Comparison of ENCODE assay signal across 28 mouse cellular contexts in genomic region chr19:29430516-29430915, GRCm38 (mm10). TPM values are rescaled to one million over a fixed set of nuclear protein-coding genes. Genes with fewer than 3 reads are reported as not detected.
DNase-seq lines count a peak whose midpoint lies in the region; ATAC-seq and TF ChIP-seq lines count a peak whose summit lies in the region.
"Had no signal": no experiment of that assay in that cellular context is flagged by ENCODE, and none has a peak within 500 bp of the region (broad histone marks: within the 10 kb centered on the region; RNA-seq: fewer than 3 reads in every experiment).

No protein-coding gene starts in this region.

- no peak for TF ChIP-seq RAD21 in MEL (IDR thresholded peaks at IDR 0.05; ENCODE audit: low read depth, low read length)

- WGBS in liver, postnatal 0 days (ENCODE audit: insufficient replicate concordance), result 62% methylated on average over 3 of the region's 3 CpGs
- 72% methylated on average over 3 of the region's 3 CpGs for WGBS in liver, embryonic 11.5 days
- WGBS in small intestine, adult 2 months, result 79% methylated on average over 3 of the region's 3 CpGs
- 87% methylated on average over 3 of the region's 3 CpGs for WGBS in forebrain, postnatal 0 days

- no peak overlapping the region for H3K9ac ChIP-seq in liver, postnatal 0 days (replicated peaks)
- no peak overlapping the region for H3K9ac ChIP-seq in liver, embryonic 11.5 days (ENCODE audit: low read depth, low read length)
- H3K9ac ChIP-seq in MEL (ENCODE audit: control insufficient read depth, low read depth, low read length, poor library complexity, severe bottlenecking), result peak overlapping the region; percentile 41
- H3K9ac ChIP-seq in forebrain, postnatal 0 days, result no peak overlapping the region
- H3K9ac ChIP-seq: embryonic facial prominence, embryonic 13.5 days; limb, embryonic 15.5 days; lung, embryonic 14.5 days; midbrain, embryonic 12.5 days; neural tube, embryonic 15.5 days had no signal

- no peak for ATAC-seq in liver, postnatal 0 days
- no peak for ATAC-seq in liver, embryonic 11.5 days (replicated peaks; ENCODE audit: low FRiP score)
- ATAC-seq in inflammation-experienced regulatory T-cells, adult 6 months, result peak; percentile 19
- no peak for ATAC-seq in forebrain, postnatal 0 days
- ATAC-seq: forebrain, embryonic 14.5 days had no signal

- H3K9me3 ChIP-seq in liver, postnatal 0 days (ENCODE audit: low read length), result no peaks in the 10 kb centered on the region
- no peaks in the 10 kb centered on the region for H3K9me3 ChIP-seq in liver, embryonic 11.5 days (ENCODE audit: control insufficient read depth, low read length)
- no peaks in the 10 kb centered on the region for H3K9me3 ChIP-seq in MEL (replicated peaks; ENCODE audit: insufficient read depth, low read length)
- H3K9me3 ChIP-seq in forebrain, postnatal 0 days (ENCODE audit: low read length), result no peaks in the 10 kb centered on the region
- H3K9me3 ChIP-seq: heart, embryonic 10.5 days; limb, embryonic 15.5 days; midbrain, embryonic 12.5 days; neural tube, embryonic 15.5 days had no signal

- no peak for TF ChIP-seq EP300 in liver, postnatal 0 days (IDR thresholded peaks at IDR 0.05; ENCODE audit: low read depth)
- TF ChIP-seq EP300 in MEL (IDR thresholded peaks at IDR 0.05; ENCODE audit: low read depth in 1 of 2, low read length in 2 of 2), result no peak

- TF ChIP-seq CTCF in liver, postnatal 0 days (IDR thresholded peaks at IDR 0.05; ENCODE audit: low read depth), result no peak
- no peak for TF ChIP-seq CTCF in MEL (IDR thresholded peaks at IDR 0.05 in 2 of 3, conservative IDR thresholded peaks at IDR 0.05 in 1 of 3; ENCODE audit: control insufficient read depth in 1 of 3, insufficient read depth in 1 of 3, low read depth in 2 of 3, low read length in 3 of 3, poor library complexity in 1 of 3, severe bottlenecking in 1 of 3)
- TF ChIP-seq CTCF in small intestine, adult 2 months (IDR thresholded peaks at IDR 0.05; ENCODE audit: extremely low read depth, insufficient read length, insufficient replicate concordance, low read depth, low read length), result no peak
- TF ChIP-seq CTCF in forebrain, postnatal 0 days (IDR thresholded peaks at IDR 0.05; ENCODE audit: low read depth), result no peak
- TF ChIP-seq CTCF in gastrocnemius, adult 2 months (IDR thresholded peaks at IDR 0.05), result no peak

- intact Hi-C loops in gastrocnemius, adult 2 months (cut with DNase I), result no loop called here

- no peak; a peak in 1 of 4 replicates for TF ChIP-seq POLR2A in MEL (IDR thresholded peaks at IDR 0.05; ENCODE audit: control insufficient read depth in 1 of 2, insufficient read depth in 1 of 2, low read depth in 1 of 2, low read length in 2 of 2, poor library complexity in 1 of 2)
- no peak for TF ChIP-seq POLR2A in small intestine, adult 2 months (IDR thresholded peaks at IDR 0.05; ENCODE audit: low read depth, low read length)

- H3K27ac ChIP-seq in liver, postnatal 0 days (ENCODE audit: low read depth), result peak overlapping the region; percentile 26
- no peak overlapping the region for H3K27ac ChIP-seq in liver, embryonic 11.5 days (ENCODE audit: low read depth, low read length)
- peak overlapping the region; percentile 78 for H3K27ac ChIP-seq in MEL (ENCODE audit: control insufficient read depth, low read depth, low read length)
- peak overlapping the region; percentile 71 for H3K27ac ChIP-seq in small intestine, adult 2 months (ENCODE audit: insufficient read depth, low read depth, low read length)
- H3K27ac ChIP-seq in forebrain, postnatal 0 days (ENCODE audit: low read depth, low read length), result no peak overlapping the region
- no peak overlapping the region for H3K27ac ChIP-seq in gastrocnemius, adult 2 months
- H3K27ac ChIP-seq: embryonic facial prominence, embryonic 13.5 days; heart, embryonic 10.5 days; layer of hippocampus, adult 2 months; limb, embryonic 15.5 days; midbrain, embryonic 12.5 days; neural tube, embryonic 15.5 days had no signal

- no peaks in the 10 kb centered on the region for H3K79me2 ChIP-seq in MEL (ENCODE audit: control insufficient read depth, insufficient read depth, low read length, poor library complexity)

- peaks cover 3% of the 10 kb centered on the region; the same call in 1 of the 2 replicates for H3K4me1 ChIP-seq in liver, postnatal 0 days (ENCODE audit: insufficient read depth)
- peaks cover 2% of the 10 kb centered on the region; the same call in 1 of the 2 replicates for H3K4me1 ChIP-seq in liver, embryonic 11.5 days (replicated peaks; ENCODE audit: control insufficient read depth, insufficient read depth, low read length)
- peaks cover 24 to 36% of the 10 kb centered on the region in 2 experiments for H3K4me1 ChIP-seq in MEL (ENCODE audit: control insufficient read depth in 1 of 2, insufficient read depth in 2 of 2, low read length in 2 of 2)
- H3K4me1 ChIP-seq in small intestine, adult 2 months (ENCODE audit: control insufficient read depth, insufficient read depth, insufficient read length, low read length), result no peaks in the 10 kb centered on the region
- no peaks in the 10 kb centered on the region for H3K4me1 ChIP-seq in forebrain, postnatal 0 days (ENCODE audit: insufficient read depth)
- H3K4me1 ChIP-seq: embryonic facial prominence, embryonic 13.5 days; heart, embryonic 10.5 days; limb, embryonic 15.5 days; midbrain, embryonic 12.5 days; neural tube, embryonic 15.5 days had no signal

- DNase-seq in liver, postnatal 0 days, result no peak
- DNase-seq in liver, embryonic 11.5 days (ENCODE audit: low spot score), result no peak
- DNase-seq in MEL (ENCODE audit: low read depth, low spot score), result no peak
- DNase-seq in urinary bladder, postnatal 25 days (ENCODE audit: low spot score), result no peak
- no peak for DNase-seq in forebrain, postnatal 0 days
- no peak for DNase-seq in gastrocnemius, adult 2 months
- DNase-seq: adrenal gland, postnatal 36 days; cerebellum, adult 9-10 months; gastrocnemius, postnatal 36 days; heart, postnatal 10 days; kidney, adult 2 months; kidney, postnatal 14 days; layer of hippocampus, postnatal 36 days; lung, embryonic 14.5 days; thymus, adult 2 months had no signal

- no peak overlapping the region for H3K4me2 ChIP-seq in liver, postnatal 0 days (ENCODE audit: low read depth, low read length)
- H3K4me2 ChIP-seq in liver, embryonic 11.5 days, result no peak overlapping the region; the same call in 1 of the 2 replicates
- no peak overlapping the region for H3K4me2 ChIP-seq in forebrain, postnatal 0 days (ENCODE audit: low read depth)
- H3K4me2 ChIP-seq: embryonic facial prominence, embryonic 13.5 days; limb, embryonic 15.5 days; lung, embryonic 14.5 days; midbrain, embryonic 12.5 days; neural tube, embryonic 15.5 days had no signal

- H3K4me3 ChIP-seq in liver, postnatal 0 days (ENCODE audit: low read depth, low read length), result no peak overlapping the region
- H3K4me3 ChIP-seq in liver, embryonic 11.5 days (ENCODE audit: low read depth, low read length), result no peak overlapping the region
- peak overlapping the region; percentile 9 to 15; a peak in 3 of 4 replicates for H3K4me3 ChIP-seq in MEL (ENCODE audit: control insufficient read depth in 1 of 2, insufficient read depth in 1 of 2, low read depth in 2 of 2, low read length in 2 of 2)
- H3K4me3 ChIP-seq in small intestine, adult 2 months (ENCODE audit: low read depth, low read length), result no peak overlapping the region
- no peak overlapping the region for H3K4me3 ChIP-seq in forebrain, postnatal 0 days (ENCODE audit: low read depth, low read length)
- H3K4me3 ChIP-seq in gastrocnemius, adult 2 months, result no peak overlapping the region
- H3K4me3 ChIP-seq: embryonic facial prominence, embryonic 13.5 days; heart, embryonic 10.5 days; layer of hippocampus, adult 2 months; limb, embryonic 15.5 days; midbrain, embryonic 12.5 days; myocyte; neural tube, embryonic 15.5 days had no signal

- H3K27me3 ChIP-seq in liver, postnatal 0 days (ENCODE audit: insufficient read depth, low read length), result no peaks in the 10 kb centered on the region
- no peaks in the 10 kb centered on the region for H3K27me3 ChIP-seq in liver, embryonic 11.5 days (replicated peaks; ENCODE audit: control insufficient read depth, insufficient read depth, low read length)
- no peaks in the 10 kb centered on the region for H3K27me3 ChIP-seq in MEL (ENCODE audit: control insufficient read depth in 1 of 2, insufficient read depth in 2 of 2, low read length in 2 of 2)
- H3K27me3 ChIP-seq in small intestine, adult 2 months (ENCODE audit: control insufficient read depth, insufficient read depth, low read length), result no peaks in the 10 kb centered on the region
- H3K27me3 ChIP-seq in forebrain, postnatal 0 days (ENCODE audit: insufficient read depth, low read length), result no peaks in the 10 kb centered on the region
- H3K27me3 ChIP-seq: embryonic facial prominence, embryonic 13.5 days; limb, embryonic 15.5 days; midbrain, embryonic 12.5 days; neural tube, embryonic 15.5 days had no signal

- H3K36me3 ChIP-seq in liver, postnatal 0 days (replicated peaks; ENCODE audit: insufficient read depth, low read length), result no peaks in the 10 kb centered on the region
- no peaks in the 10 kb centered on the region for H3K36me3 ChIP-seq in liver, embryonic 11.5 days (ENCODE audit: control insufficient read depth, insufficient read depth, low read length)
- peaks cover 0 to 32% of the 10 kb centered on the region in 2 experiments; a peak in 2 of 4 replicates for H3K36me3 ChIP-seq in MEL (ENCODE audit: control insufficient read depth in 1 of 2, insufficient read depth in 2 of 2, low read length in 2 of 2)
- H3K36me3 ChIP-seq in small intestine, adult 2 months (ENCODE audit: control insufficient read depth, insufficient read depth, low read length), result no peaks in the 10 kb centered on the region
- no peaks in the 10 kb centered on the region for H3K36me3 ChIP-seq in forebrain, postnatal 0 days (ENCODE audit: insufficient read depth)
- H3K36me3 ChIP-seq: embryonic facial prominence, embryonic 13.5 days; heart, embryonic 10.5 days; limb, embryonic 15.5 days; midbrain, embryonic 12.5 days; neural tube, embryonic 15.5 days had no signal

TF ChIP-seq in MEL, 35 proteins besides CTCF, POLR2A, EP300 and RAD21:
- TF ChIP-seq KAT2A (conservative IDR thresholded peaks at IDR 0.05; ENCODE audit: low read depth, low read length) (no peak), CHD1 (IDR thresholded peaks at IDR 0.05; ENCODE audit: low read depth, low read length) (peak; percentile 95; the same call in 1 of the 2 replicates)

RNA-seq across cellular contexts. Expression of gene Pdcd1lg2, which starts 19.8 kb away (rescaled TPM):
- not detected in 2 replicates for polyA plus RNA-seq in liver, postnatal 0 days (2015; fragmentation: Nextera tagmentation; extraction: Ambion mirVana)
- not detected in 2 replicates for polyA plus RNA-seq in liver, embryonic 11.5 days (2014; fragmentation: Nextera tagmentation; extraction: Ambion mirVana)
- total RNA-seq in MEL (2012; rRNA removed), result 1.3 and 1.7 TPM in 2 replicates
- 1 to 10 TPM in 1 of 2 experiments, not detected in 1; 5.4 TPM for polyA plus RNA-seq in MEL (2012; ENCODE audit: insufficient read depth in 1 of 2, insufficient read length in 2 of 2, low read depth in 1 of 2, low replicate concordance in 2 of 2, missing spikeins in 1 of 2)
- polyA plus RNA-seq in inflammation-experienced regulatory T-cells, adult 6 months (2017; shearing (Covaris generic)), result 10 to 100 TPM; 20.5 to 29.0 (median 20.5) TPM
- polyA plus RNA-seq in small intestine, adult 2 months (2012; rRNA removed), result 0.33 and 0.47 TPM in 2 replicates
- 0.15 and 0.19 TPM in 2 replicates for total RNA-seq in forebrain, postnatal 0 days (2014; rRNA removed)
- not detected in 2 replicates for polyA plus RNA-seq in forebrain, postnatal 0 days (2015; fragmentation: Nextera tagmentation; extraction: Ambion mirVana)
- total RNA-seq in gastrocnemius, adult 2 months (2021), result not detected
- total RNA-seq: adrenal gland, postnatal 36 days; ES-E14; gastrocnemius, postnatal 36 days; heart, postnatal 10 days; layer of hippocampus, adult 2 months; layer of hippocampus, postnatal 36 days had no signal
- polyA plus RNA-seq: embryonic facial prominence, embryonic 13.5 days; forebrain, embryonic 14.5 days; heart, embryonic 10.5 days; hindbrain, embryonic 11.5 days; limb, embryonic 15.5 days; lung, embryonic 14.5 days; midbrain, embryonic 12.5 days; myocyte; stomach, embryonic 16.5 days had no signal

Comparison
In these comparisons a context has a peak if more than half of its experiments do, and no peak if none do; other contexts are left out.
1. H3K27ac ChIP-seq: peak in liver, postnatal 0 days (single experiment), MEL (single experiment) and small intestine, adult 2 months (single experiment); none in liver, embryonic 11.5 days (single experiment), forebrain, postnatal 0 days (single experiment) and gastrocnemius, adult 2 months (single experiment).
2. H3K4me3 ChIP-seq: peak in MEL (2 of 2); none in liver, postnatal 0 days (single experiment), liver, embryonic 11.5 days (single experiment), small intestine, adult 2 months (single experiment), forebrain, postnatal 0 days (single experiment) and gastrocnemius, adult 2 months (single experiment).